Mouse (Mus musculus): Measurements from ENCODE around the gene Ptch2.

Ptch2 gene

GRCm38 (mm10) chr4:117095551-117096452 is at the start of gene Ptch2:
Gene Ptch2, plus strand, starts transcription at chr4:117096075.
- no peak for DNase-seq (ENCODE audit: low spot score)

GRCm38 (mm10) chr4:117048836-117049235 is 47.0 kb upstream of the Ptch2 start:
- DNase-seq (ENCODE audit: low spot score), result no peak

GRCm38 (mm10) chr4:117049485-117049884 is 46.4 kb upstream of the Ptch2 start:
- DNase-seq (ENCODE audit: low spot score), result no peak

GRCm38 (mm10) chr4:117052626-117053025 is 43.2 kb upstream of the Ptch2 start:
- DNase-seq (ENCODE audit: low spot score), result no peak

GRCm38 (mm10) chr4:117053956-117054355 is 41.9 kb upstream of the Ptch2 start:
- no peak for DNase-seq (ENCODE audit: low spot score)

- peak; percentile 70 for DNase-seq (ENCODE audit: low spot score)
Measured at GRCm38 (mm10) chr4:117056102-117056501, 39.8 kb upstream of the Ptch2 start.

DNA sequence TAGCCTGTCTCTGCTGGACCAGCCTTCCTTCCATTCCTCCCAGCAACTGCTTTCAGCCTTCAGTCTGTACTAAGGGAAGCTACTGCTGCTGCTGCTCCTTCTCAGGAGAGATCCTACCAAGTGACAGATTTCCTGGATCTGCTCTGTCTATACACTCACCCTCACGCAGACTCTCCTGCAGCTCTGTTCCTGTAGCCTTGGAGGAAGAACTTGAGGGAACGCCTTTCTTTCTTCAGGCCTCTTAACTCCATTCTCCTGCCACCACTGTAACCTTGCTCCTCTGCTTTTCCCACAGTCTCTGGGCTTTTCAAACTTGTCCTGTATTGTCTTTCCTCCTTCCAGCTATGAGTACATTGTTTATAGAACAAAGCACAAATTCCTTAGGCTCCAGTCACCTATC is 39.4 kb upstream of the Ptch2 start:
- DNase-seq (ENCODE audit: low spot score), result no peak

GRCm38 (mm10) chr4:117058512-117058911 is 37.4 kb upstream of the Ptch2 start:
- peak; percentile 51 for DNase-seq (ENCODE audit: low spot score)

DNA sequence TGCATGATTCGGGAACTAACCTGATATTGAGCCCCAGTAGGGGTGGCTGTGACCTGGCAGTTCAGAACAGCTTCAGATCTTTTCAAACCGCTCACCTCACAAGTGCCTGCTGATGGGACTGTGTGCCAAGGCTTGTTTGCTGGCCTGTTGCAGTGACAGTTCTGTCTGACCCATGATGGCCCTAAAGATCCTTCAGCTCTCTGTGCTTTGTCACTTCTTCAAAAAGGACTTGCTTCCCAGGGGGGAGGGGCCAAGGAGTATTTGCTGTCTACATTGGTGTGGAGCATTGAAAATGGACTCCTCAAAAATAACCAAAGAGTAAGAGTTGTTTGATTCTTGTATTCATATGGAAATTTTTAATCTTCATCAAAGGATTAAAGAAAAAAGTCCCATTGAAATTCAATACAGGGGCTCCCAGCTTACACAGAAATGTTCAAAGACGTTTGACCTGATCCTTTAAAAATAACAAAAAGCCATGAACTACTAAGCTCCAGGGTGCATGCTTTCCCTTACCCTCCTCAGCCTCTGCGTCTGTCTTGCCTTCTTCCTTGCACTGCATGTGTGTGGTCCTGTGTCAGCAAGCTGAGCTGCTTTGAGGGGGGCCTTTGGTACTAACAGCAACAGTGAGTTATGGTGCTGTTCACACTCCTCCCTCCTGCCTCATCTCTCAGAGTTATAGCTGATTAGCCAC is 33.0 kb upstream of the Ptch2 start:
- DNase-seq (ENCODE audit: low spot score), result no peak

DNA sequence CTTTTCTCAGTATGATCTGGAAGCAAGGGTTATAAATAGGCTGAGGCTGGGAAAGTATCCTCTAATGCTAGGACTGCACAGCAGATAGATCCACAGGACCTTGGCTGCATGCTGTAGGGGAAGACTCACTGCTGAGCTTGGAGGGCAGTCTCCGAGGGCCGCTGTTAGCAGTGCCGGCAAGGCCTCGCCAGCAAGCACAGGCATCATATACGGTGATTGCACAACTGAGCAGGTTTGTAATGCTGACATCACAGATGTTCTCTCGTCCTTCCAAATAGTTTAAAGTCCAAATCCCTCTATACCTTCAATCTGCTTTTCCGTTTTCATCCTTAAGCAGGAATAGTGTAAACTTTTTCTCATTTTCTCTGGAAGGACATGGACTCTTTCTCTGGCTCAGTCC is 27.8 kb upstream of the Ptch2 start:
- no peak for DNase-seq (ENCODE audit: low spot score)

DNA sequence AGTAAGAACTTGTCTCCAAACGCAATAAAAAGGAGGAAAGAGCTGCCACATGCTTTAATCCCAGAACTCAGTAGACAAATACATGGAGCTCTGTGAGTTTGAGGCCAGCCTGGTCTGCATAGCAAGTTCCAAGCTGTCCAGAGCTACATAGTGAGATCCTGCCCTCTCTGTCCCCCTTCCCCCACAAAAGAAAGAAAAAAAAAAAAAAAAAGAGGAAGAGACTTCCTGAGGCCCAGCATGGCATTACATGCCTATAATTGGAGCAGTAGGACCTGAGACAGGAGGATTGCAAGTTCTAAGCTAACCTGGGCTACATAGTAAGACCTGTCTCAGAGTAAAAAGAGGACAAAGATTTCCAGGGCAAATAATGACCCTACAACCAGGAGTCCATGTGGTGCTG is 26.2 kb upstream of the Ptch2 start:
- DNase-seq (ENCODE audit: low spot score), result no peak

- no peak for DNase-seq (ENCODE audit: low spot score)
Measured at GRCm38 (mm10) chr4:117070624-117071023, 25.3 kb upstream of the Ptch2 start.

DNA sequence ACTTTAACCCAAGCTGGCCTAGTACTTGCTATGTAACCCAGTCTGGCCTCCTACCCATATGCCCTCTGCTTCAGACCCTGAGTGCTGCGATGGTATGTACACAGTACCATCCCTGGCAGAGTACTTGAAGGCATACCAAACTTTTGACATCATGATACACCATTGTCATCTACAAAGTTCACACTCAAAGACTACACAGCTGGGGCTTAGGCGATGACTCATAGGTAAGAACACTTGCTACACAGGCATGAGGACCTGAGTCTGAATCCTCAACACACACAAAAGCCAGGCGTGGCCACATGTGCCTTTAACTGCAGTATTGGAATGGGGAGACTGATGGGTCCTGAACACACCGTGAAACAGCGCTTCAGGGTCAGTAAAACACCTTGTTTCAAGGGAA is 24.7 kb upstream of the Ptch2 start:
- no peak for DNase-seq (ENCODE audit: low spot score)

DNA sequence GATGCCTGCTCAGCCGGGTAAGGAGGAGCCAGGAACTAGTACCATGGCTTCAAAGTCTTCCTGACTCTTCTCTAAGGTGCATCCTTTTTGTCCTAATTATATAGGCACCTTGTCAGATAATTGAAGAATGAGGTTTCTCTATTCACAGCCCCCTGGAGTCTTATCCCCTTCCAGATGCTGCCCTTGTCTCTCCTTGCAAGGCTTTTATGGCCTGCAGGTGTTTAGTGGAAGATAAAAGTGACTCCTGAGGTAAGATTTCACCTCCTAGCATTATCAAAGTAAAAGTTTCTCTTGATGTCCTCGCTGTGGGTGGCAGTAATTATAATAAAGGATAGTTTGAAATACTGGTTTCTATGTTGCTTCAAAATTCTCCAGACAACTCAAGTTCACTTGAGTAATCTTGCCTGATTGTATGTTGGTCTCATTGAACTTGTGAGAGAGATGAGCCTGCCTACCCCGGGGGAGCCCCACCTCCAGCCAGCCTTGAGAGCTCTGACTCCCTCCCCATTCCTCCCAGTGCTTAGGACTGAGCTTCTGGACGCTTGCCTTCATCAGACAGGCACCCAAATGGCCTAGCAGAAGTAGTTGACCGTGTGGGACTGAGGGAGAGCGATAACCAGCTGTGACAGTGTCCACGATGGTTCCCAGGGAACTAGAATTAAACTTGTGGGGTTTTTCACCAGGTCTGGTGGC is 7.8 kb upstream of the Ptch2 start:
- peak; percentile 60 for DNase-seq (ENCODE audit: low spot score)

DNA sequence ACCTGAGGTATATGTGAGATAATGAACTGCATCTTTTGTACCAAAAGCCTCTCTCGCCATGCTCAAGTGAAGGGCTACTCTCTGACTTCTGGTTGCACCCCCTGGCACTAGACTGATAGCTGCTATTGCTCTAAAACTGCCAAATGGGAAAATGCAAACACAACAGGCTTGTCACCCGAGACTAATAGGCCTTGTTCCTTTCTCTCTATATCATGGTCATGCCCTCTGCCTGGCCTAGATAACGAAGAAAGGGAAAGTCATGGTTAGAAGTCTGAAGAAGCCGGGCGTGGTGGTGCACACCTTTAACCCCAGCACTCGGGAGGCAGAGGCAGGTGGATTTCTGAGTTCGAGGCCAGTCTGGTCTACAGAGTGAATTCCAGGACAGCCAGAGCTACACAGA is 5.3 kb upstream of the Ptch2 start:
- peak; percentile 62 for DNase-seq (ENCODE audit: low spot score)

GRCm38 (mm10) chr4:117094626-117095361 is 1.1 kb upstream of the Ptch2 start:
- no peak for DNase-seq (ENCODE audit: low spot score)

- no peak for DNase-seq (ENCODE audit: low spot score)
Measured at GRCm38 (mm10) chr4:117096666-117097065, 791 bp downstream of the Ptch2 start.

- DNase-seq (ENCODE audit: low spot score), result no peak
Measured at GRCm38 (mm10) chr4:117097969-117098763, 2.3 kb downstream of the Ptch2 start.

DNA sequence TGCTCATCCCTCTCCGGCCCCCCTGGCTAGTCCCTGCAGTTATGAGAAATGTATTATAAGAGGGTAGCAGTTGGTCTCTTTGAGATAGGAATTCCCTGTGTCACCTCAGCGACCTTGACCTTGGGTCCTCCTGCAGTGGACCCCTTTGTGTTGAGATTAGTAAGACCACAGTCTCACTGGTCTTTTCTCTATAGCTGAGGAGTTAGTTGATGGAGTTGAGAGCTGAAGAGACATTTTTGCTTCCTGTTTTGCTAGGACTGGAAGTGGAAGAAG is 2.8 kb downstream of the Ptch2 start:
- DNase-seq (ENCODE audit: low spot score), result no peak

DNA sequence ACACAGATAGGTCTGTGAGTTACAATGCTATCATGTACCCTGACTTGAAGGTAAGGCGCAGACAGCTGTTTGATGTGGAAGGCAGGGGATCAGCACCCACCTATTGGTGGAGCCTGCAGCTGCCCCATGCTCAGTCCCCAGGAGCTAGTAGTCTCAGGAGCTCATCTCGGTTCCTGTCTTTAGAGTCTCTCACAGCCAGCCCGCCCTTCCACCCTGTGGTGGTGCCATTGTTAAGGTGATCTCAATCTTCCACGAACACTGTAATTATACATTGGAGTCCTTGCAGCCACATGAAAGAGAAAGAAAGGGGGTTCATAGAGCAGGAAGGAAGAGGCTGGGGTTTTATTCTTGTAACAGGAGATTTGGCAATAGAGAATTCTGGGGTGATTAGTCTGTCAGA is 4.2 kb downstream of the Ptch2 start:
- no peak for DNase-seq (ENCODE audit: low spot score)

DNA sequence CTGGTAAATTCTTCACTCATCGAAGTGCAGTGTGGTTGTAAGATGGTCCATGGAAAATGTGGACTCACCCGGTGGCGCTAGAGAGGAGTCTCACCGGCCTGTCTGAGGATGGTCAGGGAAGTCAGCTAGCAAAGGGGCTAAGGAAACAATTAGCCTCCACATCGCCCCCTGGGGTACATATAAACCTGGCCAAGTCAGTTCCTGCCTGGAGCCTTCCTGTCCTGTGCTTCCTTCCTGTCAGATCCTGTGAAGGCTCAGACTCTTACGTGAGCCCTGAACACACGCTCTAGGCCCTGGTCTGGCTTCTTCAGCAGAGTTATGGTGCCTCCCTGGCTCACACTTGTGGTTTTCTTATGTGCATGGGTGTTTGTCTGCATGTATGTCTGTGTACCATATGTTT is 5.3 kb downstream of the Ptch2 start:
- no peak for DNase-seq (ENCODE audit: low spot score)

GRCm38 (mm10) chr4:117104672-117105071 is 8.8 kb downstream of the Ptch2 start:
- DNase-seq (ENCODE audit: low spot score), result no peak

All from c-Kit-positive CD71-positive TER-119-positive erythroid progenitor cells, embryonic 14.5 days (primary cell).